Mouse (Mus musculus) bone marrow macrophage, adult 2 months (primary cell): ENCODE results near the gene Gm10837. TPM values are rescaled to one million over a fixed set of nuclear protein-coding genes. Genes with fewer than 3 reads are reported as not detected.
A peak's percentile ranks its signal among the peaks of the same experiment; 100 is the strongest.
"Not testable (repeated sequence)": the region's sequence is repeated elsewhere in the genome, so short reads cannot be mapped to it uniquely, and the experiment has no call there.

Experiments used
- H3K27ac ChIP-seq: 2 replicates; pipeline ENCODE4 v1.5.1; 2012; ENCODE audit warnings: low read depth, low read length; ENCODE audit not compliant: insufficient read depth
- H3K4me1 ChIP-seq: 2 replicates; pipeline ENCODE4 v1.6.1; 2012; ENCODE audit warnings: low read length; ENCODE audit not compliant: control insufficient read depth, insufficient read depth
- H3K4me3 ChIP-seq: 2 replicates; pipeline ENCODE4 v1.5.1; 2012; ENCODE audit warnings: mild to moderate bottlenecking, low read length, moderate library complexity; ENCODE audit not compliant: insufficient read depth
- CTCF ChIP-seq: IDR thresholded peaks from 2 replicates; pipeline ENCODE4 v1.5.1; 2012; ENCODE audit warnings: low read depth, mild to moderate bottlenecking, low read length, moderate library complexity
- POLR2A ChIP-seq: IDR thresholded peaks from 2 replicates; pipeline ENCODE4 v1.6.1; 2012; ENCODE audit warnings: mild to moderate bottlenecking, low read depth, low read length, borderline replicate concordance
- polyA plus RNA-seq: library from polyadenylated mRNA; stranded (reverse); fragments of >200 nt; gene quantifications from 2 replicates; pipeline ENCODE4 v1.2.4, GENCODE M21; 2012; ENCODE audit not compliant: missing spikeins, insufficient read depth, insufficient read length

The Gm10837 gene
- polyA plus RNA-seq, 1 experiment: not detected

DNA sequence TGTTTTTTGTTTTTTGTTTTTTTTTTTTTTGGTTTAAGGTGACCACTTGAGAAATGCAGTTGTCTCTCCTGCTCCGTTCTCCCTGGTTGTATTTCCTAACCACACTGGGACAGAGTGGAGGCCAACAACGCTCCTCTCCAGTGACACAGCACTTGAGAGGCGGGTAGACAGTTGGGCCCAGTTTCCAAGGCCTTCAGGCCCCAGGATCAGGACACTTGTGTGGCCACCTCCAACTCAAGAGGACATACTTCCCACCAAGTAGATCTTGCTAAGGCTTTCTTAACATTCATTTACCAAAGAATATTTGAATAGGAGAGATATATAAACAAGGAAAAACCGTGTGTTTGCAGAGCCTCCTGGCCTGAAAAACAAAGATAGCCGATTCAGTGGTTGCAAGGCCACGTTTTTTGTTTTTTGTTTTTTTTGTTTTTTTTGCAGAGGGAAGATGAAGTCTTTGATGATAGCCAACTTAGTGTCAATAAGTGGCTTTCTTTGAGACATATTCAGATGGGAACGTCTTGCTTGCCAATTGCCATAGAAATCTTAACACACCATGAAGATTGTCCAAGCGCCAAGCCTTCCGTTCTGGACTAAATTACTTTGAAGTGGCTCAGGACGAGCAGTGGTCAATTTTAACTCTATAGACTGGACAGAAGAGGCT lies 35.4 kb upstream of the Gm10837 start:
- TF ChIP-seq CTCF: no peak
- Histone ChIP-seq H3K4me1 (no peaks in the 10 kb centered on the region), H3K27ac (no peak overlapping the region)

DNA sequence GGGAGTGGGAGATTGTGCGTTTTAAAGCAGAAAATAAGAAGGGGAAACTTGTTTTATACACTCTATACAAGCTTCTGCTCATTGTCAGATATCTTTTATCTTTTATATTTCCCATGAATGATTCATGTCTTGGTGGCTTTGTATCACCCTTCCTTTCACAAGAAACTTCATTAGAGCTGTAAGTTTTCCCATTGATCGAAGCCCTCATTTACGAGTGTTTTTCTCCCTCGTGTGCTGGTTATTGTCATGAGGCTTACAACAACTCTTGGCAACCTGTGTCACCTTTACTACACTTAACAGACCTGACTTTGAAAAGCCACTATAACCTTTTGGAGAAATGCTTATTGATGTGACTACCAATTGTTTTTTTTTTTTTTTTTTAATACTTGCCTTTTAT lies 34.8 kb upstream of the Gm10837 start:
- TF ChIP-seq CTCF (no peak), POLR2A (no peak)
- Histone ChIP-seq H3K27ac (no peak overlapping the region), H3K4me3 (no peak overlapping the region), H3K4me1 (no peaks in the 10 kb centered on the region)

More for the DNA sequence above, 35.4 kb upstream of the Gm10837 start:
- H3K4me3 ChIP-seq: no peak overlapping the region

DNA sequence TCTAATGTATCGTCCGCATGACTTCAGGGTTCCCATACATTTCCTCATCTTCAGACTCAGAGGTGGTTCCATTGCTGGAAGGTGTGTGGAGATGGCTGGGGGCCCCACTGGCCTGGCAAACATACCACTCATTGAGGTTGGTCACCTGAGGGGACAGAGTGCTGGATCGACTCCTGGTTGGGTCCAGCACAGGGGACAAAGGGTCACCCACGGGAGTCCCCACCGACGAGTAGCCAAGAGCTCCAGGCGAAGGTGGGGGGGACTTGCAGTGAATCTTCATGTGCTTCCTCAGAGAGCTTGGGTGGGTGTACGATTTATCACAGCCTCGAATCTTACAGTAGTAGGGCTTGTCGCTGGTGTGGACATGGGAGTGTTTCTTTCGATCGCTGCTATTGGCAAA lies 31.1 kb upstream of the Gm10837 start:
- not testable (repeated sequence) for H3K4me3 ChIP-seq, H3K27ac ChIP-seq, H3K4me1 ChIP-seq

DNA sequence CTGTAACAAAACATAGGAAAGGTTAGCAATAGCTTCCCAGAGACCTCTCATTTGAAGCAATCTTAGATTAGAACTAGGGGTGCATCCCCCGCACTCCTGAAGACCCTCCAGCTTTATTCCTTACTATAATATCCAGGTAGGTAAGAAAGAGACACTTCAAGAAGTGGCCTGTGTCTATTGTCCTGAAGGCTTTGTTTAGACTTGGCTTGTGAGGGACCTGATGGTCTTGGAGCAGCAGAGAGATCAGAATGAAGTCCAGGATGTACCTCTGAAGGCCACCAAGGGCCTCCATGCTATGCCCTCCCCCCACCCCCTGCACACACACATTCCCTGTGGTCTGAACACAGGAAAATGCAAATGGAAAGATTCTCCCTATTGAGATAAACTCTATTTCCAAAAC lies 30.6 kb upstream of the Gm10837 start:
- no peaks in the 10 kb centered on the region for H3K4me1 ChIP-seq
- no peak for TF ChIP-seq POLR2A
- no peak for TF ChIP-seq CTCF
- H3K4me3 ChIP-seq: no peak overlapping the region
- no peak overlapping the region for H3K27ac ChIP-seq

DNA sequence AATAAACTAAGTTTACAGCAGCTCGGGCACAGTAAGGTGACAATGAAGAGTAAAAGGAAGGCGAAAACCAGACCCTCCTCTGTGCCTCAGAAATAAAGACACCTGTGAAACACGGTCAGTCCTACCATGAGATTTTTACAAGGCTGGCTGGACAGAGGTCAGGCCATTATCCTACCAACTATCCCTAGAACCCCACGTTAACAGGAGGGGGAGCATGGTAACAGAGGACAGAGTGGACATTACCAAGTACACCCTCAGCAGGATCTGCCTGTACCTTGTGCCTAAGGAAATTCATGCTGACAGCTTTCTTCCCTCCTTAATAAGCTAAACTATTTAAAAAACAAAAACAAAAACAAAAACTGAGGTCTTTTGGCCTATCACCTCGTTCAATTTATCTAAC lies 30.2 kb upstream of the Gm10837 start:
- no peak overlapping the region for H3K27ac ChIP-seq
- TF ChIP-seq CTCF (no peak), POLR2A (no peak)
- H3K4me3 ChIP-seq: no peak overlapping the region
- no peaks in the 10 kb centered on the region for H3K4me1 ChIP-seq

DNA sequence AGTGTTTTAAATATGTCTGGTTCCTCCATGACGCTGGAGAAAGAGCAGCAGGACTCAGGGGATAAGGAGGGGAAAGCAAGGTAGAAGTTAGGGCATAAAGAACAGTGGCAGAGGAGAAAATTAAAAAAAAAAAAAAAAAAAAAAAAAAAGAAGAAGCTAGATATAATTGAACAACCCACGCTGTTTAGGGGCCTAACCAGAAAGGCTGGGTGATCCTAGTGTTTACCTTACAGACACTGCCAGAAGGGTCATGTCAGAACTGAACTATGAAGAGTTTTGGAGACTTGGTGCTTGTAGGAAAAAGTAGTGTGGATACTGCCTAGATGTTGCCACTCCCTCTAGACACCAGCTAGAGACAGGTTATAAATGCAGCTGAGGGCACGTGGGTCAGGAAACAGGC lies 28.9 kb upstream of the Gm10837 start:
- TF ChIP-seq CTCF: no peak
- no peak for TF ChIP-seq POLR2A

DNA sequence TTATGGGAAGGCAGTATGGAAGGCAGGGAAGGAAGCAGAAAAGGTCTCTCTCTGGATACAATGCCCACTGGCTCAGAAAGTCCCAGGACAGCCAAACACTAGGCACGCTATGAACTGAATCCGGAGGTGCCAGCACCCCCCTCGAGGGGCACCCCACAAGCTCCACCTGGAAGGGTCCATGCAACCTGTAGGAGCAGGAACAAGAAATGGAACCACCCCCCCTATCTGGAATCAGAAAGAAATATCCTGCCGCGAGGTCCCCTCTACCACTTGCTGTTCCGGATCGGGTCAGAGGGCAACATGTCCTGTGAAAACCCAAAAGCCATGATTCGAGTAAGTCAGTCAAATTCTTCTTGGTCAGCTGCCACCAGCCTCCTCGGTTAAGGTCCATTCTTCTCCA lies 28.4 kb upstream of the Gm10837 start:
- H3K4me3 ChIP-seq: no peak overlapping the region
- no peak for TF ChIP-seq CTCF
- TF ChIP-seq POLR2A: no peak
- H3K27ac ChIP-seq: no peak overlapping the region
- no peaks in the 10 kb centered on the region for H3K4me1 ChIP-seq

More for the DNA sequence above, 28.9 kb upstream of the Gm10837 start:
- Histone ChIP-seq H3K27ac (no peak overlapping the region), H3K4me1 (no peaks in the 10 kb centered on the region), H3K4me3 (no peak overlapping the region)

DNA sequence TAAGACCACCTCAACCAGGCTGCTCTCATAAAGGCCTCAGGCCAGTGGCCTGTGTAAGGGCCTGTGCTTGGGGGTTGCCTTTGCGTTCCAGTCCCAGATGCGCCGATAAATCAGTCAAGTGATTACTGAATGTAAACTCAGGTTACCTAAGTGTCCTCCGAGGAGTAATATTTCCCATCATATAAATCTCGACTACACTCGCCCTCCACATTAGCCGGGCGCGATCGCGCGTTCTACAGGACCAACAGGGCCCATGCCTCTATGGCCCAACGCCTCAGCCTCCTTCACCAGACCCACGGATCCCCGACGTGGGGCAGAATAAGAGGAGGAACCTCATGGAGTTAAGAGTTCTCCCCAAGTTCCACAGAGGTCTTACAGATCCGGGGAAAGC lies 27.7 kb upstream of the Gm10837 start:
- no peak overlapping the region for H3K4me3 ChIP-seq
- TF ChIP-seq POLR2A (no peak), CTCF (no peak)
- no peak overlapping the region for H3K27ac ChIP-seq
- H3K4me1 ChIP-seq: no peaks in the 10 kb centered on the region

DNA sequence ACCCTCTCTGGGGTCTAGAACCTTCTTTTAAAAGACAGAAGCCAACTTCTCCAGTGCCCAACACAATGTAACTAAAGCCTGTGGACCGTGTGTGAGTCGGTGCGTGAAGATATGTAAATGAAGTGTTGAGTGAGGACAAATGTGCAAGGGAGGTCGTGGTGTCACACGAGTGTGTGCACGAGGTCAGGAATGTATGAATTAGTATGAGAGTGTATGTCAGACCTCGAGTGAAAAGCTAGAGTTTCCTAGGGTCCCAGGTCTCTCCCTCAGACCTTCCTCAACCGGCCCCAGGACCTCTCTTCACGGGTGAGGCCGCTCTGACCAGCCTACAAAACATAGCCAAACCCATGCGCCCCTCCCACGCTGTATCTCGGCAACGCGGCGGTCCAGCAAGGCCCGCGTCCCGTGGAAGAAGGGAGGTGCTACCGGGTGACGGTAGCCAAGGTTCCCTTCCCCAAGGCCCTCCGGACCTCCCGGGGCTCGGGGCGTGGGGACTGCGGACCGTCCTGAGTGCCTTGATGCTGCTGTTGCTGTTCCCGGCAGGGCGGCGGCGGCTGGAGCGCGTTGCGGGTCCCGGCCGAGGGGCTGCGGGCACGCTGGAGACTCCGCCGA lies 27.2 kb upstream of the Gm10837 start:
- H3K4me1 ChIP-seq: no peaks in the 10 kb centered on the region
- no peak overlapping the region for H3K27ac ChIP-seq
- TF ChIP-seq CTCF (no peak), POLR2A (no peak)
- peak overlapping the region; percentile 57 for H3K4me3 ChIP-seq

DNA sequence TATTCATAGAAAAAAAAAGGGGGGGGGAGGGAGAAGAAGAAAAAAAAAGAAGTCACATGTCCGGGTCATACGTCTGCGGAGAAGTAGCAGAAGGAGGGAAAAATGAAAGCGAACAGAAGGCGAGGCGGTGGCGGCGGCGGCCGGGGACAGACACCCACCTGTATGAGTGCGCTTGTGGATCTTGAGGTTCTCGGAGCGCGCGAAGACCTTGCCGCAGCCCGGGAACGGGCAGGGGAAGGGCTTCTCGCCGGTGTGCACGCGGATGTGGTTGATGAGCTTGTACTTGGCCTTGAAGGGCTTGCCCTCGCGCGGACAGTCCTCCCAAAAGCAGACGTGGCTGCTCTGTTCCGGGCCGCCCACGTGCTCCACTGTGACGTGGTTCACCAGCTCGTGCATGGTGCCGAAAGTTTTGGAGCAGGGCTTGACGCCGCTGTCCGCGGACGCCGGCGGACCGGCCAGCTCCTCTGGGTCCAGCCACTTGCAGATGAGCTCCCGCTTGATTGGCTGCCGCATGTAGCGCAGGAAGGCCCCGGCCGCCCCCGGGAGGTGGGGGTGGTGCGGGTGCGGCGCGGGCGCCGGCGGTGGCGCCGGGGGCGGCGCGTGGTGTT lies 26.5 kb upstream of the Gm10837 start:
- H3K4me3 ChIP-seq: peak overlapping the region; percentile 57
- not testable (repeated sequence) for H3K4me1 ChIP-seq, H3K27ac ChIP-seq

DNA sequence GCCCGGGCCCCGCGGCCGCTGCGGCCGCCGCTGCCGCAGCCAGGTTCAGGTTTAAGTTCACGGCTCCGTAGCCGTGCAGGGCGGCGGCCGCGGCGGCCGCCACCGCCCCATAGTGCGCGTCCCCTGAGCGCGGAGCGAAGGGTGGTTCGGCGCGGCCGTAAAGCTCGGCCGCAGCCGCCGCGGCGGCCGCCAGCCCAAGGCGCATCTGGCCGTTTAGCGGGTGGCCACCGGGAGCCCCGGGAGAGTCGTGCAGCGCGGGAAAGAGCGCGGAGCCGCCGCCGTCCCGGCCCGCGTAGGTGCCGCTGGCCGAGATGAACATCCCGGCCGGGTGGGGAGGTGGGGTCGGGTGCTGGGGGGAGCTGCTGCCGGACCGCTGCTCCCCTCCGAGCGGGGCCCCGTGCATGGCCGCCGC lies 26.0 kb upstream of the Gm10837 start:
- Histone ChIP-seq H3K27ac (no peak overlapping the region), H3K4me3 (peak overlapping the region; percentile 57)
- no peak for TF ChIP-seq POLR2A
- no peak for TF ChIP-seq CTCF

More for the DNA sequence above, 26.0 kb upstream of the Gm10837 start:
- H3K4me1 ChIP-seq: no peaks in the 10 kb centered on the region
